Mouse (Mus musculus): Measurements from ENCODE around the gene Adprh. TPM values are rescaled to one million over a fixed set of nuclear protein-coding genes. Genes with fewer than 3 reads are reported as not detected.
"Not testable (repeated sequence)": the region's sequence is repeated elsewhere in the genome, so short reads cannot be mapped to it uniquely, and the experiment has no call there.

Adprh gene
- total RNA-seq, 2 experiments from 2014 or later, result 61.6 to 63.2 TPM

- DNase-seq (ENCODE audit: low spot score in 2 of 2), result no peak
Observed at GRCm38 (mm10) chr16:38467091-38467916, 14.8 kb upstream of the Adprh start.

- DNase-seq (ENCODE audit: low spot score in 2 of 2), result no peak
Observed at GRCm38 (mm10) chr16:38466089-38466488, 13.6 kb upstream of the Adprh start.

GRCm38 (mm10) chr16:38463305-38463704 lies 10.8 kb upstream of the Adprh start:
- DNase-seq (ENCODE audit: low spot score in 2 of 2), result no peak

GRCm38 (mm10) chr16:38462161-38462560 lies 9.7 kb upstream of the Adprh start:
- no peak for DNase-seq (ENCODE audit: low spot score in 2 of 2)

GRCm38 (mm10) chr16:38461749-38462148 lies 9.2 kb upstream of the Adprh start:
- DNase-seq (ENCODE audit: low spot score in 2 of 2), result no peak

- no peak for DNase-seq (ENCODE audit: low spot score in 2 of 2)
Observed at GRCm38 (mm10) chr16:38459990-38460389, 7.5 kb upstream of the Adprh start.

GRCm38 (mm10) chr16:38458600-38459280 lies 6.2 kb upstream of the Adprh start:
- no peak for DNase-seq (ENCODE audit: low spot score in 2 of 2)

GRCm38 (mm10) chr16:38456812-38457567 lies 4.5 kb upstream of the Adprh start:
- no peak for DNase-seq (ENCODE audit: low spot score in 2 of 2)

GRCm38 (mm10) chr16:38455511-38456418 lies 3.3 kb upstream of the Adprh start, which contains the start of gene Cd80:
Gene Cd80, plus strand, starts transcription at chr16:38455561.
- DNase-seq (ENCODE audit: low spot score in 2 of 2), result no peak

GRCm38 (mm10) chr16:38454533-38455254 lies 2.2 kb upstream of the Adprh start:
- DNase-seq (ENCODE audit: low spot score in 2 of 2), result no peak

- no peak for DNase-seq (ENCODE audit: low spot score in 2 of 2)
Observed at GRCm38 (mm10) chr16:38453952-38454351, 1.4 kb upstream of the Adprh start.

- no peak for DNase-seq (ENCODE audit: low spot score in 2 of 2)
Observed at GRCm38 (mm10) chr16:38453203-38453553, 675 bp upstream of the Adprh start.

GRCm38 (mm10) chr16:38451421-38452205 lies 890 bp downstream of the Adprh start:
- DNase-seq (ENCODE audit: low spot score in 2 of 2), result no peak

- DNase-seq (ENCODE audit: low spot score in 2 of 2), result no peak
Observed at GRCm38 (mm10) chr16:38450707-38451106, 1.8 kb downstream of the Adprh start.

GRCm38 (mm10) chr16:38448458-38448857 lies 4.0 kb downstream of the Adprh start:
- DNase-seq (ENCODE audit: low spot score in 2 of 2), result no peak

GRCm38 (mm10) chr16:38447366-38447765 lies 5.1 kb downstream of the Adprh start:
- no peak for DNase-seq (ENCODE audit: low spot score in 2 of 2)

- not testable (repeated sequence) for DNase-seq (ENCODE audit: low spot score in 2 of 2)
Observed at GRCm38 (mm10) chr16:38446141-38446540, 6.4 kb downstream of the Adprh start.

GRCm38 (mm10) chr16:38445576-38445975 lies 6.9 kb downstream of the Adprh start:
- DNase-seq (ENCODE audit: low spot score in 2 of 2), result no peak

GRCm38 (mm10) chr16:38445046-38445445 lies 7.5 kb downstream of the Adprh start:
- no peak for DNase-seq (ENCODE audit: low spot score in 2 of 2)

Measured in left cerebral cortex, adult 18-20 months (tissue).